ENCODE assay signal across 4 mouse cellular contexts in genomic region chr17:8092537-8093526, GRCm38 (mm10). TPM values are rescaled to one million over a fixed set of nuclear protein-coding genes. Genes with fewer than 3 reads are reported as not detected.
"Had no signal": no experiment of that assay in that cellular context is flagged by ENCODE, and none has a peak within 500 bp of the region (broad histone marks: within the 10 kb centered on the region; RNA-seq: fewer than 3 reads in every experiment).

No protein-coding gene starts in this region.

RNA-seq across cellular contexts. Expression of gene Gm49673, which starts 54.8 kb away (rescaled TPM):
- polyA plus RNA-seq: limb, embryonic 10.5 days; liver, embryonic 15.5 days; midbrain, embryonic 12.5 days; midbrain, embryonic 16.5 days had no signal
